Mouse (Mus musculus) ES-CJ7 (cell line): ENCODE measurements around the gene C1qtnf6.

Source experiments
- DNase-seq: peaks from one replicate; pipeline ENCODE4 v3.0.0; 2011; ENCODE audit warnings: low read depth, low spot score

C1qtnf6 gene

DNA sequence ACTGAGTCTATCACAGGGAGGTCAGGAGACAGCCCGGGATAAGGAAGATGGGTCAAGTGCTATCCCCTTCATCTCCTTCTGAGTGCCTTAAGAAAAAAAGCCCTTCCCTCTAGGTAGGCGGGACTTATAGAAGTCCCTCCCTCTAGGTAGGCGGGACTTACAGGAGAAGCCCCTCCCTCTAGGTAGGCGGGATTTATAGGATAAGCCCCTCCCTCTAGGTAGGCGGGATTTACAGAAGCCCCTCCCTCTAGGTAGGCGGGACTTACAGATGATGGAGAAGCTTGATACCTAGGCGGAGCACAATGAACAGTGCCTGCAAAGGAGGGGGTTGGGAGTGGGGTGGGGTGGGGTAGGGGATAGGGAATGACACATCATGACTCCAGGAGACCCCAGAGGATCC lies 51.1 kb downstream of the C1qtnf6 start:
- DNase-seq: peak; percentile 48

DNA sequence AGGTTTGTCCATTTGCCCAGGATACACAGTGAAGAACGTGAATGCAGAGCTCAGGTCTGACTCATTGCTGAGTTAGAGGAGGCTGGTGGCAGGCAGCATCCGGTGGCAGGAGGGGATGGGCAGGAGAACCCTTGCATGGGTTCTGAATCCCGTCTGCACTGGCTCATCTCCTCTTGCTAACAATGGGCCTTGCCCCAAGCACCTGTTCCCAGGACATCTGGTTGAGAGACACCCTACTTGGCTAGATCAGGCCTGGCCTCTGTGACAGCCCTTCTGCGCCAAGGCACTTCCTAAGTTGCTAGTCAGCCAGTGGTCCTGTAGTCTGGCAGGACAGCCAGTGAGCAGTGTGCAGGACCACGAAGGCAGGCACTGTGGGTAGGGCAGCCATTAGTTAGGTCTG lies 51.7 kb downstream of the C1qtnf6 start:
- no peak for DNase-seq

- DNase-seq: no peak
Measured at GRCm38 (mm10) chr15:78478073-78478472, 53.1 kb downstream of the C1qtnf6 start.

GRCm38 (mm10) chr15:78476878-78477277 lies 54.3 kb downstream of the C1qtnf6 start:
- DNase-seq: no peak

DNA sequence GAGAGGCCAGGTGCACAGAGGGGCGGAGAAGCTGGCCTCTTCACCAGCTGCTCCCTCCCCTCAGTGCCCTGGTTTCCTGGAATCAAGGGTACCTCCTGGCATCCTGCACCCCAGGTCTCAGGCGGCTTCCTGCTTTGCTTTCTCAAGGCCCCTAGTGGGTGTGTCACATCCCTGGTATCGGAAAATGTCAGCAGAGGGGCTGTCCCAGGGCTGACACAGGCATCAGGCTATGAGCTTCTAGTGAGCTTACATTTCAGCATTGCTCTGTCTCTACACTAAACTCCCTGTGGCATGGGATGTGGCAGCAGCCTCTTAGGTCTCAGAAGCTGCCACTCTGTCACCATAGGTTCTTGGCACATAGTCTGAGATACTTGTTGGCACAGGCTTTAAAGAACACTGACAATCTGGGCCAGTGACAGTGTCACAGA lies 55.6 kb downstream of the C1qtnf6 start:
- DNase-seq: no peak

GRCm38 (mm10) chr15:78473442-78473841 lies 57.8 kb downstream of the C1qtnf6 start:
- no peak for DNase-seq
